Comparison of ENCODE assay signal across 8 mouse cellular contexts in genomic region chr3:138741649-138742565, GRCm38 (mm10). TPM values are rescaled to one million over a fixed set of nuclear protein-coding genes. Genes with fewer than 3 reads are reported as not detected.
DNase-seq lines count a peak whose midpoint lies in the region; ATAC-seq and TF ChIP-seq lines count a peak whose summit lies in the region.

TSS of gene Tspan5 (plus strand) at chr3:138742195.

- peak in 1 of 2 experiments; percentile 10; a peak in 1 of 4 replicates for TF ChIP-seq CTCF in CH12.LX (conservative IDR thresholded peaks at IDR 0.05 in 1 of 2, IDR thresholded peaks at IDR 0.05 in 1 of 2; ENCODE audit: low read depth in 2 of 2, low read length in 2 of 2)
- no peak for TF ChIP-seq CTCF in heart, postnatal 0 days (IDR thresholded peaks at IDR 0.05; ENCODE audit: low read depth)

- no peaks in the 10 kb centered on the region for H3K79me2 ChIP-seq in CH12.LX (replicated peaks; ENCODE audit: control insufficient read depth, extremely low read depth, insufficient read depth, poor library complexity, severe bottlenecking)

- peaks cover 8 to 43% of the 10 kb centered on the region in 2 experiments for H3K4me1 ChIP-seq in CH12.LX (ENCODE audit: control insufficient read depth in 1 of 2, insufficient read depth in 2 of 2)
- H3K4me1 ChIP-seq in forebrain, embryonic 14.5 days (ENCODE audit: control insufficient read depth, insufficient read depth, low read length), result peaks cover 24% of the 10 kb centered on the region
- 0 out of 2 replicates have a peak, but pooled peaks cover 6% of the 10 kb centered on the region for H3K4me1 ChIP-seq in heart, postnatal 0 days (ENCODE audit: control insufficient read depth, insufficient read depth)
- H3K4me1 ChIP-seq in neural tube, embryonic 14.5 days (ENCODE audit: control insufficient read depth, insufficient read depth, low read length), result peaks cover 35% of the 10 kb centered on the region

- H3K9ac ChIP-seq in CH12.LX (ENCODE audit: insufficient read depth, low read depth), result peak within 1 kb of the TSS; percentile 55
- peak within 1 kb of the TSS; percentile 89 for H3K9ac ChIP-seq in forebrain, embryonic 14.5 days (ENCODE audit: low read length)
- H3K9ac ChIP-seq in heart, postnatal 0 days (replicated peaks; ENCODE audit: low read depth, low read length), result peak within 1 kb of the TSS; percentile 66
- peak within 1 kb of the TSS; percentile 90 for H3K9ac ChIP-seq in neural tube, embryonic 14.5 days (replicated peaks; ENCODE audit: low read depth, low read length)

- TF ChIP-seq RAD21 in CH12.LX (IDR thresholded peaks at IDR 0.05; ENCODE audit: low read depth, low read length), result no peak

- peak; percentile 92 for ATAC-seq in forebrain, embryonic 14.5 days
- ATAC-seq in heart, postnatal 0 days (ENCODE audit: insufficient read depth, low read depth), result peak; percentile 87
- ATAC-seq in neural tube, embryonic 14.5 days (ENCODE audit: low read depth), result peak; percentile 88

- WGBS in forebrain, embryonic 14.5 days, result under 1% methylated on average over 89 of the region's 100 CpGs
- under 1% methylated on average over 82 of the region's 100 CpGs for WGBS in heart, postnatal 0 days
- WGBS in neural tube, embryonic 14.5 days, result under 1% methylated on average over 76 of the region's 100 CpGs

- H3K27me3 ChIP-seq in CH12.LX (replicated peaks), result no peaks in the 10 kb centered on the region
- H3K27me3 ChIP-seq in forebrain, embryonic 14.5 days (replicated peaks; ENCODE audit: control insufficient read depth, insufficient read depth, low read length), result no peaks in the 10 kb centered on the region
- H3K27me3 ChIP-seq in heart, postnatal 0 days (ENCODE audit: control insufficient read depth, insufficient read depth, low read length), result 0 out of 2 replicates have a peak, but pooled peaks cover 7% of the 10 kb centered on the region
- no peaks in the 10 kb centered on the region for H3K27me3 ChIP-seq in neural tube, embryonic 14.5 days (ENCODE audit: control insufficient read depth, insufficient read depth, low read length)

- no peak within 1 kb of the TSS for H3K27ac ChIP-seq in CH12.LX (ENCODE audit: insufficient read depth, low read depth)
- peak within 1 kb of the TSS; percentile 93 for H3K27ac ChIP-seq in forebrain, embryonic 14.5 days (ENCODE audit: low read depth, low read length)
- H3K27ac ChIP-seq in heart, postnatal 0 days (ENCODE audit: low read depth), result peak within 1 kb of the TSS; percentile 52
- H3K27ac ChIP-seq in neural tube, embryonic 14.5 days (ENCODE audit: low read depth, low read length), result peak within 1 kb of the TSS; percentile 91

- DNase-seq in CH12.LX (ENCODE audit: extremely low read depth), result peak; percentile 69
- peak; percentile 48 for DNase-seq in c-Kit-positive CD71-positive TER-119-negative erythroid progenitor cells, embryonic 14.5 days (ENCODE audit: low read depth)
- peak; percentile 92 for DNase-seq in forebrain, embryonic 14.5 days (ENCODE audit: low spot score)
- DNase-seq in heart, postnatal 0 days (ENCODE audit: low spot score), result peak; percentile 79
- peak; percentile 76 to 91 for DNase-seq in kidney, postnatal 36 days
- peak; percentile 72 to 75 for DNase-seq in lung, adult 18-20 months
- peak; percentile 87 for DNase-seq in testis, postnatal 10 days (ENCODE audit: low spot score)

- TF ChIP-seq POLR2A in CH12.LX (IDR thresholded peaks at IDR 0.05; ENCODE audit: low read depth, low read length), result peak; percentile 84

- H3K4me3 ChIP-seq in CH12.LX (replicated peaks in 1 of 3; ENCODE audit: low read depth in 2 of 3, low read length in 2 of 3, poor library complexity in 1 of 3), result peak within 1 kb of the TSS; percentile 69 to 79 (median 69)
- H3K4me3 ChIP-seq in forebrain, embryonic 14.5 days (ENCODE audit: low read depth, low read length), result peak within 1 kb of the TSS; percentile 84
- peak within 1 kb of the TSS; percentile 80 for H3K4me3 ChIP-seq in heart, postnatal 0 days (ENCODE audit: low read depth, low read length)
- peak within 1 kb of the TSS; percentile 92 for H3K4me3 ChIP-seq in neural tube, embryonic 14.5 days (ENCODE audit: low read depth, low read length)

- no peaks in the 10 kb centered on the region for H3K9me3 ChIP-seq in CH12.LX (replicated peaks; ENCODE audit: low read length)
- no peaks in the 10 kb centered on the region for H3K9me3 ChIP-seq in forebrain, embryonic 14.5 days (replicated peaks; ENCODE audit: control insufficient read depth, low read length)
- H3K9me3 ChIP-seq in heart, postnatal 0 days (replicated peaks; ENCODE audit: control insufficient read depth, low read length), result no peaks in the 10 kb centered on the region
- no peaks in the 10 kb centered on the region for H3K9me3 ChIP-seq in neural tube, embryonic 14.5 days (ENCODE audit: control insufficient read depth, low read length)

- no peak for TF ChIP-seq EP300 in CH12.LX (IDR thresholded peaks at IDR 0.05; ENCODE audit: low read length)
- TF ChIP-seq EP300 in heart, postnatal 0 days (IDR thresholded peaks at IDR 0.05; ENCODE audit: low read depth), result no peak

- peak within 1 kb of the TSS; percentile 75 for H3K4me2 ChIP-seq in CH12.LX (ENCODE audit: insufficient read depth, low read depth, poor library complexity, severe bottlenecking)
- peak within 1 kb of the TSS; percentile 83 for H3K4me2 ChIP-seq in forebrain, embryonic 14.5 days (ENCODE audit: low read length)
- peak within 1 kb of the TSS; percentile 99 for H3K4me2 ChIP-seq in heart, postnatal 0 days (ENCODE audit: low read depth, low read length)
- H3K4me2 ChIP-seq in neural tube, embryonic 14.5 days (ENCODE audit: low read depth, low read length), result peak within 1 kb of the TSS; percentile 65

- no peaks in the 10 kb centered on the region for H3K36me3 ChIP-seq in CH12.LX (replicated peaks in 1 of 2; ENCODE audit: control insufficient read depth in 1 of 2, insufficient read depth in 1 of 2, low read length in 1 of 2)
- H3K36me3 ChIP-seq in forebrain, embryonic 14.5 days (ENCODE audit: control insufficient read depth, insufficient read depth, low read length), result no peaks in the 10 kb centered on the region
- H3K36me3 ChIP-seq in heart, postnatal 0 days (replicated peaks; ENCODE audit: control insufficient read depth, insufficient read depth, low read length), result no peaks in the 10 kb centered on the region
- no peaks in the 10 kb centered on the region for H3K36me3 ChIP-seq in neural tube, embryonic 14.5 days (ENCODE audit: control insufficient read depth, insufficient read depth, low read length)

- dilution Hi-C loops in CH12.LX (cut with MboI; ENCODE audit: extremely low pct_ligation_motif_present, extremely low pct_unique_long_range_greater_than_20kb, low sequenced_read_pairs), result no loop called here

- in situ Hi-C loops in CH12.LX (cut with MboI; ENCODE audit: low pct_ligation_motif_present, low pct_unique_long_range_greater_than_20kb, low sequenced_read_pairs), result no loop called here

TF ChIP-seq in CH12.LX, 34 proteins besides CTCF, POLR2A, EP300 and RAD21 (continues in another document):
- TF ChIP-seq ETS1 (conservative IDR thresholded peaks at IDR 0.05; ENCODE audit: low read depth, low read length) (no peak), PAX5 (IDR thresholded peaks at IDR 0.05; ENCODE audit: low read length) (no peak), MAFK (IDR thresholded peaks at IDR 0.05; ENCODE audit: insufficient replicate concordance, low read length) (no peak), MAX (IDR thresholded peaks at IDR 0.05; ENCODE audit: low read length) (peak; percentile 88), POLR2AphosphoS2 (IDR thresholded peaks at IDR 0.05; ENCODE audit: low read depth, low read length) (no peak), SIN3A (IDR thresholded peaks at IDR 0.05; ENCODE audit: low read length) (no peak; the same call in none of the 2 replicates), MYC (IDR thresholded peaks at IDR 0.05; ENCODE audit: low read depth, low read length) (no peak), MEF2A (IDR thresholded peaks at IDR 0.05; ENCODE audit: borderline replicate concordance, low read depth, low read length) (no peak), CHD1 (IDR thresholded peaks at IDR 0.05; ENCODE audit: low read depth, low read length) (no peak), MXI1 (IDR thresholded peaks at IDR 0.05; ENCODE audit: low read depth, low read length) (peak; percentile 45; the same call in 1 of the 2 replicates), ZNF384 (IDR thresholded peaks at IDR 0.05; ENCODE audit: low read depth, low read length) (no peak), ZKSCAN1 (IDR thresholded peaks at IDR 0.05; ENCODE audit: borderline replicate concordance, low read depth, low read length) (no peak), JUN (IDR thresholded peaks at IDR 0.05; ENCODE audit: insufficient read depth, low read depth, low read length) (no peak), HCFC1 (IDR thresholded peaks at IDR 0.05; ENCODE audit: low read depth, low read length) (0 out of 2 replicates have a peak, but pooled peaks have one; percentile 14), ZMIZ1 (IDR thresholded peaks at IDR 0.05; ENCODE audit: low read depth, low read length) (peak; percentile 77; the same call in 1 of the 2 replicates), RCOR1 (conservative IDR thresholded peaks at IDR 0.05; ENCODE audit: low read depth, low read length) (no peak), TCF12 (IDR thresholded peaks at IDR 0.05; ENCODE audit: low read depth, low read length) (peak; percentile 63; the same call in 1 of the 2 replicates), ZC3H11A (IDR thresholded peaks at IDR 0.05; ENCODE audit: low read depth, low read length) (no peak), IRF4 (IDR thresholded peaks at IDR 0.05; ENCODE audit: low read depth, low read length) (no peak; the same call in 1 of the 2 replicates), JUND (conservative IDR thresholded peaks at IDR 0.05; ENCODE audit: low read depth, low read length) (no peak), UBTF (IDR thresholded peaks at IDR 0.05; ENCODE audit: low read depth, low read length) (peak; percentile 98), BHLHE40 (IDR thresholded peaks at IDR 0.05; ENCODE audit: low read depth, low read length) (peak; percentile 65), CHD2 (IDR thresholded peaks at IDR 0.05; ENCODE audit: low read length) (no peak), USF2 (conservative IDR thresholded peaks at IDR 0.05; ENCODE audit: low read depth, low read length) (no peak), KAT2A (IDR thresholded peaks at IDR 0.05; ENCODE audit: insufficient replicate concordance, low read length) (no peak), NELFE (IDR thresholded peaks at IDR 0.05; ENCODE audit: low read depth, low read length) (peak; percentile 63)

RNA-seq across cellular contexts. Expression of gene Tspan5, which starts in this region (rescaled TPM):
- total RNA-seq in CH12.LX (2012; rRNA removed) (17.2 and 19.1 TPM in 2 replicates), CH12.LX (2014; rRNA removed) (25.9 and 26.4 TPM in 2 replicates)
- 37.5 and 43.1 TPM in 2 replicates for polyA plus RNA-seq in CH12.LX (2012; ENCODE audit: insufficient read length, low read depth)
- 79.7 and 82.3 TPM in 2 replicates for polyA plus RNA-seq in forebrain, embryonic 14.5 days (2014; fragmentation: Nextera tagmentation; extraction: Ambion mirVana)
- 25.4 and 27.6 TPM in 2 replicates for total RNA-seq in heart, postnatal 0 days (2014; rRNA removed; ENCODE audit: low replicate concordance)
- 7.7 and 9.7 TPM in 2 replicates for polyA plus RNA-seq in heart, postnatal 0 days (2015; fragmentation: Nextera tagmentation; extraction: Ambion mirVana)
- polyA plus RNA-seq in neural tube, embryonic 14.5 days (2014; fragmentation: Nextera tagmentation; extraction: Ambion mirVana), result 115 and 136 TPM in 2 replicates
